Mouse (Mus musculus) forebrain, postnatal 0 days (tissue): ENCODE data around the gene Tmem179. TPM values are rescaled to one million over a fixed set of nuclear protein-coding genes. Genes with fewer than 3 reads are reported as not detected.

Experiments
- ATAC-seq: fragments of 200-750 bp; cut with Nextera tagmentation; 2 replicates; pipeline ENCODE4 v1.8.0; 2017; ENCODE audit warnings: mild to moderate bottlenecking, moderate library complexity
- DNase-seq: peaks from one replicate; pipeline ENCODE4 v3.0.0-alpha.2; 2015
- H3K27ac ChIP-seq: fragments of 300-500 bp; sonication (generic); 2 replicates; pipeline ENCODE4 v1.5.1; 2014; ENCODE audit warnings: low read depth, mild to moderate bottlenecking, antibody characterized with exemption, low read length, moderate library complexity, mixed read lengths
- H3K27me3 ChIP-seq: fragments of 300-500 bp; sonication (generic); 2 replicates; pipeline ENCODE4 v1.6.1; 2014; ENCODE audit warnings: mild to moderate bottlenecking, low read length, mixed read lengths; ENCODE audit not compliant: insufficient read depth
- H3K36me3 ChIP-seq: fragments of 300-500 bp; sonication (generic); 2 replicates; pipeline ENCODE4 v1.6.1; 2014; ENCODE audit warnings: mild to moderate bottlenecking, moderate library complexity; ENCODE audit not compliant: insufficient read depth
- H3K4me1 ChIP-seq: fragments of 300-500 bp; sonication (generic); 2 replicates; pipeline ENCODE4 v1.6.1; 2014; ENCODE audit warnings: antibody characterized with exemption; ENCODE audit not compliant: insufficient read depth
- H3K4me2 ChIP-seq: fragments of 300-500 bp; sonication (generic); 2 replicates; pipeline ENCODE4 v1.6.1; 2014; ENCODE audit warnings: low read depth, mild to moderate bottlenecking, moderate library complexity
- H3K4me3 ChIP-seq: fragments of 300-500 bp; sonication (generic); 2 replicates; pipeline ENCODE4 v1.5.1; 2014; ENCODE audit warnings: low read depth, low read length, mixed read lengths
- H3K9ac ChIP-seq: fragments of 300-500 bp; sonication (generic); 2 replicates; pipeline ENCODE4 v1.6.1; 2014; ENCODE audit warnings: mild to moderate bottlenecking
- H3K9me3 ChIP-seq: fragments of 300-500 bp; sonication (generic); 2 replicates; pipeline ENCODE4 v1.6.1; 2016; ENCODE audit warnings: low read length
- CTCF ChIP-seq: sonication (generic); IDR thresholded peaks from 2 replicates; pipeline ENCODE4 v1.5.1; 2016; ENCODE audit warnings: antibody characterized with exemption, control low read depth, low read depth
- WGBS: fragments of 180-500 bp; shearing (Covaris S2); extraction: QIAGEN DNeasy Blood & Tissue Kit; methylation state at CpG from one replicate; pipeline ENCODE4 v1.1.7; 2014; 5-methylcytosine and 5-hydroxymethylcytosine counted together
- polyA plus RNA-seq: library from polyadenylated mRNA; unstranded; fragments of >200 nt; fragmentation: Nextera tagmentation; extraction: Ambion mirVana; gene quantifications from 2 replicates; pipeline ENCODE4 v1.2.1, GENCODE M21; 2015
- total RNA-seq: library from RNA; depleted of rRNA; stranded (reverse); fragments of >200 nt; gene quantifications from 2 replicates; pipeline ENCODE4 v1.2.3, GENCODE M21; 2014; rRNA removed

Gene Tmem179
- total and polyA plus RNA-seq, 2 experiments from 2014 or later = 112 to 119 TPM

DNA sequence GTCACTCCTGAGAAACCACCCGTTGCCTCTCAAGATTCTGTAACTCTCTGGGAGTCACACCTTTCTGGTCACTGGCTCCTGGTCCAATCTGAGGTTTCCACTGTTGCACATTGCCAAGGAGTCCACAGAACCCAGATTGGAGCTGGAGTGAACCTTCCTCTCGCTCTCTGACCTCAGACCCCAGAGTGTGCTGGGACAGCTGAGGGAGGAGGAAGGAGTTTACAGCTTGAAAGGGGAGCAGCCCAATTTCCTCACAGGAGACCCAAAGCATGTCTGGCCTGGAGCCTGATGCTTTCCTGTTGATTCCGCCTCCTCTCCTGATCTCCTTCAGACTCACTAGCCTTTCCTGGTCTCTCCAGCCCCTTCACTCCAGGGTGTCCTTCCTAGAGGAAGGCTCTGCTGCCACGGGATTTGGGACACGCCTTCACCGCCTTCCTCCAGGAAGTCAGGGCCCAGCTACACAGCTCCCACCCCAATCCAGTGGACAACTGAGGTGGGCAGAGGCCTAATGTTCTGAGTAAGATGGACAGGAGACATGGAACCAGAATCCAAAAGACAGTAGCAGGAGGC is 60.3 kb downstream of the Tmem179 start:
- no peaks in the 10 kb centered on the region for H3K27me3 ChIP-seq
- no peak overlapping the region for H3K27ac ChIP-seq
- no peak overlapping the region for H3K9ac ChIP-seq
- H3K9me3 ChIP-seq = no peaks in the 10 kb centered on the region
- 86% methylated on average over 6 of the region's 6 CpGs for WGBS
- DNase-seq = no peak
- no peak overlapping the region for H3K4me3 ChIP-seq
- no peak for TF ChIP-seq CTCF
- H3K36me3 ChIP-seq = no peaks in the 10 kb centered on the region
- no peak overlapping the region for H3K4me2 ChIP-seq
- no peak for ATAC-seq
- H3K4me1 ChIP-seq = peaks cover 6% of the 10 kb centered on the region

DNA sequence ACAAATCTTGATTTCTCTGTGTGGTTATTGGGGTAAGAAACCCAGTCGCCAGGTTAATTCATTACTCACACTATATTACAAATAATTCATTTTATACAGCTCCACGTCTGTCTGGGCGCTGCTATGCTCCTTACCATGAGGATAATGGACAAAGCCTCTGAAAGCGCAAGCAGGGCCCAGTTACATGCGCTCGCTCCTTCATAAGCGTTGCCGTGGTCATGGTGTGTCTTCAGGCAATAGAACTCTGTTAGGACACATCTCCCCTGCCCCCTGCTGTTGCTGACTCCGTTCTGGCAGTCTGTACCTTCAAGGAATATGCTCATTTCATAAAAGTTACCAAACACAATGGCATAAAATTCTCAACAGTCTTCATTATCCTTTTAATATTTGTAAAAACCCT is 64.7 kb downstream of the Tmem179 start:
- peak; percentile 10; the same call in 1 of the 2 replicates for TF ChIP-seq CTCF
- WGBS = 79% methylated on average over 9 of the region's 9 CpGs
- no peaks in the 10 kb centered on the region for H3K9me3 ChIP-seq
- peaks cover 12% of the 10 kb centered on the region for H3K4me1 ChIP-seq
- no peak overlapping the region for H3K9ac ChIP-seq
- ATAC-seq = no peak
- H3K4me3 ChIP-seq = no peak overlapping the region
- H3K27ac ChIP-seq = no peak overlapping the region
- no peaks in the 10 kb centered on the region for H3K36me3 ChIP-seq
- DNase-seq = no peak
- no peak overlapping the region for H3K4me2 ChIP-seq
- H3K27me3 ChIP-seq = no peaks in the 10 kb centered on the region

DNA sequence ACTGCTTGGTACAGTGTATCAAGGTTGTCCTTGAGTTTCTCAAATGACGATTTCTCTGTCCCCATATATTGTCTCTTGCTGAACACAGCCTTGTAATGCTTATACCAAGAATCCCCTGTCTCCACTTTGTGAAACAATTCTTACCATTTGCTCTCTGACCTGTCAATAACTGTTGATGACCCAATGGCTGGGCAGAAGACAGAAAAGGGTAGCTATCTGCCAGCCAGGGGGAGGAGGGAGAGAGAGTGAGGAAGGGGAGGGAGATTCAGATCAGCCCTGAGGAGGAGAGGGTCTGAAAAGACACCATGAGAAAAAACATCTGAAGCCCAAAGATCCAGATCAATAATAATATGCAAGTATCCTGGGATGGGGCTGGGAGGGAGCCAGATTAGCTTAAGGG is 65.2 kb downstream of the Tmem179 start:
- no peak for ATAC-seq
- H3K27ac ChIP-seq = no peak overlapping the region

DNA sequence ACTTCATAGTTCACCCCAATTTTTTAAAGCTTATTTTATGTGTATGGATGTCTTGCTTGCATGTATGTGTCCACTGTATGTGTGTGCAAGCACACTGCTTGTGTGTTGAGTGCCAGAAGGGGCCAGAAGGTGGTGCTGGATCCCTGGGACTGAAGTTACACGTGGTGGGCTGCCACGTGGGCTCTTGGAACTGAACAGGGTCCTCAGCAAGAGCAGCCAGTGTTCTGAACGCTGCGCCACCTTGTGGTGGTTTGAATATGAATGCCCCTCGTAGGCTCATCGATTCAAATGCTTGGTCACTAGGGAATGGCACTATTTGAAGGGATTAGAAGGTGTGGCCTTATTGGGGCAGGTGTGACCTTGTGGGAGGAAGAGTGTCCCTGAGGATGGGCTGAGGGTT is 65.7 kb downstream of the Tmem179 start:
- Histone ChIP-seq H3K9ac (no peak overlapping the region), H3K27me3 (no peaks in the 10 kb centered on the region), H3K4me2 (no peak overlapping the region), H3K4me3 (no peak overlapping the region), H3K9me3 (no peaks in the 10 kb centered on the region), H3K36me3 (no peaks in the 10 kb centered on the region), H3K4me1 (peaks cover 12% of the 10 kb centered on the region), H3K27ac (no peak overlapping the region)
- 26% methylated on average over 6 of the region's 6 CpGs for WGBS
- DNase-seq (peak; percentile 78), ATAC-seq (peak; percentile 73)
- peak; percentile 80 for TF ChIP-seq CTCF

More for the DNA sequence above, 65.2 kb downstream of the Tmem179 start:
- Histone ChIP-seq H3K9ac (no peak overlapping the region), H3K4me1 (peaks cover 12% of the 10 kb centered on the region), H3K9me3 (no peaks in the 10 kb centered on the region), H3K4me3 (no peak overlapping the region), H3K4me2 (no peak overlapping the region), H3K27me3 (no peaks in the 10 kb centered on the region), H3K36me3 (no peaks in the 10 kb centered on the region)
- 83% methylated on average over 1 of the region's 1 CpGs for WGBS
- DNase-seq = no peak
- no peak for TF ChIP-seq CTCF

Other genes with a start within 250 kb of the Tmem179 start
- gene A530016L24Rik, start 27.3 kb downstream of the Tmem179 start, total RNA-seq = 0.10 TPM in 1 of 2 replicates, not detected in the other
- not detected in 2 replicates for gene A530016L24Rik, start 27.3 kb downstream of the Tmem179 start, polyA plus RNA-seq
- gene Inf2, start 72.0 kb upstream of the Tmem179 start, total RNA-seq = 9.8 and 10.8 TPM in 2 replicates
- gene Inf2, start 72.0 kb upstream of the Tmem179 start, polyA plus RNA-seq = 1.1 and 1.2 TPM in 2 replicates
- gene Adssl1, start 103.3 kb upstream of the Tmem179 start, total RNA-seq = 1.8 and 2.2 TPM in 2 replicates
- 3.4 and 4.7 TPM in 2 replicates for gene Adssl1, start 103.3 kb upstream of the Tmem179 start, polyA plus RNA-seq
- gene Siva1, start 127.9 kb upstream of the Tmem179 start, total RNA-seq = 28.0 and 31.4 TPM in 2 replicates
- 50.5 and 61.5 TPM in 2 replicates for gene Siva1, start 127.9 kb upstream of the Tmem179 start, polyA plus RNA-seq
- 213 and 215 TPM in 2 replicates for gene Akt1, start 158.1 kb upstream of the Tmem179 start, total RNA-seq
- 117 TPM in 2 replicates for gene Akt1, start 158.1 kb upstream of the Tmem179 start, polyA plus RNA-seq
- 1.0 and 3.5 TPM in 2 replicates for gene Zbtb42, start 162.1 kb upstream of the Tmem179 start, total RNA-seq
- 0.77 and 1.2 TPM in 2 replicates for gene Zbtb42, start 162.1 kb upstream of the Tmem179 start, polyA plus RNA-seq
- gene Cep170b, start 203.7 kb upstream of the Tmem179 start, total RNA-seq = 67.0 and 86.7 TPM in 2 replicates
- 22.4 and 31.6 TPM in 2 replicates for gene Cep170b, start 203.7 kb upstream of the Tmem179 start, polyA plus RNA-seq
- gene Pld4, start 243.9 kb upstream of the Tmem179 start, total RNA-seq = 6.2 and 7.3 TPM in 2 replicates
- gene Pld4, start 243.9 kb upstream of the Tmem179 start, polyA plus RNA-seq = 8.0 and 8.1 TPM in 2 replicates